Mouse (Mus musculus) brain, embryonic 14.5 days (tissue): Measurements from ENCODE around the gene D630045J12Rik. TPM values are rescaled to one million over a fixed set of nuclear protein-coding genes. Genes with fewer than 3 reads are reported as not detected.

Source experiments
- DNase-seq: peaks from one replicate; pipeline ENCODE4 v3.0.0-alpha.2; 2011; ENCODE audit warnings: low read depth
- CTCF ChIP-seq: fragments of 200-500 bp; IDR thresholded peaks from 2 replicates; pipeline ENCODE4 v1.5.1; 2012; ENCODE audit warnings: inconsistent platforms, mild to moderate bottlenecking, moderate library complexity, borderline replicate concordance; ENCODE audit not compliant: insufficient read depth, insufficient read length; ENCODE audit errors: extremely low read depth
- POLR2A ChIP-seq: fragments of 200-500 bp; IDR thresholded peaks from 2 replicates; pipeline ENCODE4 v1.6.1; 2012; ENCODE audit warnings: mild to moderate bottlenecking, inconsistent platforms, borderline replicate concordance; ENCODE audit not compliant: poor library complexity, insufficient read depth, insufficient read length, severe bottlenecking; ENCODE audit errors: extremely low read depth
- polyA plus RNA-seq: library from polyadenylated mRNA; depleted of rRNA; stranded (reverse); fragments of >200 nt; gene quantifications from 2 replicates; pipeline ENCODE4 v1.2.3, GENCODE M21; 2012

The D630045J12Rik gene
- polyA plus RNA-seq, 1 experiment: 50.5 TPM

DNA sequence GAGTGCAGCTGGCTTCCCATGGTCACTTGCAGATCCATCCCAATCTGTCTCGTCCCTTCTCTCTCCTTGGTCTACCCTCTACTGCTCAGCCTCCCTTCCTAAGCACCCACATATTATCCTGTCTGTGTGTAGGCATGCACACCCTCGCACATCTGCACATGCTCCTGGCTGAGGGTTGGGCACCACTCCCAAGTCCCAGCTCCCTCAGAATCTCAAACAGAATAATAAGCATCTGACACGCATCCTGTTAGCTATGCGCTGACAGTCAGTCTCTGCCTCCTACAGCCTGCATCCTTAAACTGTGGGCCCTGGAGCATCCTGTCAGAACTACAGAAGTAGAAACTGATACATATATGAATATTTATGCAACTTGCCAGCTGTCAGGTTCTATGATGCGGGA lies 13.2 kb downstream of the D630045J12Rik start:
- TF ChIP-seq CTCF (no peak), POLR2A (no peak)
- peak; percentile 70 for DNase-seq

DNA sequence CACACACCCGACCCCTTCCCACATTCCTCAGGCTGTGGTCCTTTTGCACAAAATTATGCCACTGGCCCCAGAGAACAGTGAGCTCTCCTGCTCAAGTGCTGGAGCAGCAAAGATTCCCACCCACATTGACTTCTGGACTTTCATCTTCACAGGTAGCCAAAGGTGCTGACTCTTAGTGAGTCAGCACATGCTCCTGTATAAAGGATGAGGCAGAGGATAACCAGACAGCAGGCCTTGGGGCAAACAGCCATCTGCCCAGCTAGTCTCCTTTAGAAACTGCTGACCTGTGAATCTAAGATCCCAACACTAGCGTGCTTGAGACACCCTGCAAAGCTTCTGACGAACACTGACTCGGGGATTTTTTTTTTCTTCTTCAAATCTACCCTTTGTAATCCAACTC lies 15.4 kb downstream of the D630045J12Rik start:
- TF ChIP-seq POLR2A: no peak
- TF ChIP-seq CTCF: no peak
- DNase-seq: no peak

DNA sequence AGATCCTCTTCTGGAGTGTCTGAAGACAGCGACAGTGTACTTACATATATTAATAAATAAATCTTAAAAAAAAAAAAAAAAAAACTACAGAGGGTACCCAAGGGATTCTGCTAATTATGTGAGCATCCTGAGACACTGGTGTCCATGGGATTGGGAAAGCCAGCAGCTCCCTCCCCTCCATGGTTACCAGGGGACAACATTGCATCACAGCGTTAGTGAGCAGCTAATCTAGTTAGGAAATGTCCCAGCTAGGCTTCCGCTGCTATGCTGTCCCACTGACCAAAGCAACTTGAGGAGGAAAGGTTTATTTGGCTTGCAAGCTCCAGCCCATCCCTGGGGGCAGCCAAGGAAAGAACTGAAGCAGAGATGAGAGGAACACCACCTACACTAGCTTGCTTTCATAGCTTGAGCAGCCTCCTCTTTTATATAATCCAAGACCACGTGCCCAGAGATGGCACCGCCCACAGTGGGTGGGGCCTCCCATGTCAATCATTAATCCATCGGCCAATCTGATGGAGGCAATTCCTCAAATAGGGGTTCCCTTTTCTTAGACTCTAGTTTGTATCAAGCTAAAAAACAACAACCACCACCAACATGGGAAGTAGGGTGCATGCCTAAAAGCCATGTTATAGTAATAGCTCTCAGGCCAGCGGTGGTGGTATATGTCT lies 17.7 kb downstream of the D630045J12Rik start:
- DNase-seq: no peak
- TF ChIP-seq POLR2A (no peak), CTCF (no peak)

DNA sequence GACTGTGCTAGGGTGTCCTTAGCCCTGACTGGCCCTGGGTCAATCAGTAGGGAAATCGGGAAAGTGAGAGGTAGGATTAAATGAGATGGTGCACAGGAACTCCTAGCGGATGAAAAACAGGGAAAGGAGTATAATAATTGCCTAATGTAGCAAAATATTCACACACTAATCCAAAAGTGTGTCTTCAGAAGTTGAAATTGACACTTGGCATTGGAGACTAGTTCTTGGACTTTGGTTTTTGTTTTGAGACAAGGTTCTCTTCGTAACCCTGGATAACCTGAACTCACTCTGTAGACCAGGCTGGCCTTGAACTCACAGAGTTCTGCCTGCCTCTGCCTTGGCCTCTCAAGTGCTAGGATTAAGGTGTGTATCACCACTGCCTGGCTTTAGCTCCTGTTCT lies 20.0 kb downstream of the D630045J12Rik start:
- TF ChIP-seq POLR2A: no peak
- no peak for TF ChIP-seq CTCF
- no peak for DNase-seq

DNA sequence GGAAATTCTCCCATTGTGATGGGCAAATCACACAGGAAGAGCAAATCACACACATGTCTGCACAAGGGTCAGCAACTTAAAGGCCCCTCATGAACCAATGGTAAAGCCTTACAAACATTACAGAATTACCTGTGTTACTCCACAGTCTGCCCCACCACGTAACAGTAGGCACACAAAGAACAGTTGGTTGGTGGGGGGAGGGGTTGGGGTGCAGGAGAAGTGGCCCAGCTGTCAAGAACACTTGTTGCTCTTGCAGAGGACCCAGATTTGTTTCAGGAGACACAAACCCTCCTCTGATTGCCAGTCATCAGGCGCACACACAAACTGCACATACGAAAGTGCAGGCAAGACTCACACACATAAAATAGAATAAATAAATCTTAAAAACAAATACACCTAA lies 20.9 kb downstream of the D630045J12Rik start:
- TF ChIP-seq POLR2A (no peak), CTCF (no peak)
- DNase-seq: no peak

DNA sequence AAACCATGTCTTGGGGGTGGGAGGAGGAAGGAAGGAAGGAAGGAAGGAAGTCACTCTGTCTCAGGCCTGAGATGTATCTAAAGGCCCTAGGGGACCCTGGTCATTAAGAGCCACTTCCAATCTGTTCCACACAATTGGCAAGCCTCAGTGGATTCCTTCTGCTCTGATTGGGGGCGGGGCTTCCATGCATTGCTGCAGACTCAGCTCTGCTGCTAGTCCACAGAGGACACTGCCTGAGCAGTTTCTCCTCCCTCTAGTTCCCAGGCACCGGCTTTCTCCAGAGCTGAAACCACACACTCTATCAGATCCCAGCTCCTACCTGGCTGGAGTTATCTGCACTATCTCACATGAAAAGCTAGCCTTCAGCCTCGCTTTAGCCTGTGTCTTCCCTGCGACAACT lies 21.8 kb downstream of the D630045J12Rik start:
- peak; percentile 42 for DNase-seq
- TF ChIP-seq POLR2A (no peak), CTCF (no peak)

DNA sequence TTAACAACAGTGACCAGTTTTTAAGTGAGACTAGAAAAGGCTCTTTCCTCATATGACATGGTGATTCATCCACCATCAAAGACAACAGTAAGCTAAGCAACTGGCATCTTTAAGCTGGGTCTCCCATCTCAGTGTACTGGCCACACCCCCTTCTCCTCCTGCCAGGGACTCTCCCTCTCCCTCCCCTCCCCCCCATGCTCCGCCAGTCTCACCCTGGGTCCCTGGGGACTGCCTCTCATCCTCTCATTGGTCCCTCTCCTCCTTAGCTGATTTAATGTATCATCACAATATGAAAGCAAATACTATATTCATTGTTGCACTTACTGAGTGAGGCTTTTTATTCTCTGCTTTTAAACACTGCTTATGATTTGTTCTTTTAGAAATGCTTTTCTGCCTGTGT lies 29.7 kb downstream of the D630045J12Rik start:
- DNase-seq: peak; percentile 74

DNA sequence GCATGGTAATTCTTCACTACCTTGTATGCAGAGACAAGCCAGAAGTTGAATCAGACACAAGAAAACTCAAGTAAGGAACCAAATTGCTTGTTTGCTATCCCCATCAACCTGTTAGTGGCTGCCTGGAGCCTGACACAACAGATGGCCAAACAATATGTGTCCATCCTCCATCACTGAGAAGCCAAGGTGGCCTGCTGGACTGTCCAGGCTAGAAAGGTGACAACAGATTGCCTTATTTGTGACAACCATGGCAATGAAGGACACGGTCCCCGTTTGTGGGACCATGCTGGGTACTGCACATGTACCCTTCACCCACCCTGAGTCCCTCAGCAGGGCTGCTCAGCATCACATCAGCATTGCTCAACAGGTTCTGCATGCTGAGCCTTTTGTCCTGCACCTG lies 34.5 kb downstream of the D630045J12Rik start:
- DNase-seq: no peak
- TF ChIP-seq CTCF (no peak), POLR2A (no peak)

More for the DNA sequence above, 29.7 kb downstream of the D630045J12Rik start:
- TF ChIP-seq POLR2A: no peak
- TF ChIP-seq CTCF: no peak

DNA sequence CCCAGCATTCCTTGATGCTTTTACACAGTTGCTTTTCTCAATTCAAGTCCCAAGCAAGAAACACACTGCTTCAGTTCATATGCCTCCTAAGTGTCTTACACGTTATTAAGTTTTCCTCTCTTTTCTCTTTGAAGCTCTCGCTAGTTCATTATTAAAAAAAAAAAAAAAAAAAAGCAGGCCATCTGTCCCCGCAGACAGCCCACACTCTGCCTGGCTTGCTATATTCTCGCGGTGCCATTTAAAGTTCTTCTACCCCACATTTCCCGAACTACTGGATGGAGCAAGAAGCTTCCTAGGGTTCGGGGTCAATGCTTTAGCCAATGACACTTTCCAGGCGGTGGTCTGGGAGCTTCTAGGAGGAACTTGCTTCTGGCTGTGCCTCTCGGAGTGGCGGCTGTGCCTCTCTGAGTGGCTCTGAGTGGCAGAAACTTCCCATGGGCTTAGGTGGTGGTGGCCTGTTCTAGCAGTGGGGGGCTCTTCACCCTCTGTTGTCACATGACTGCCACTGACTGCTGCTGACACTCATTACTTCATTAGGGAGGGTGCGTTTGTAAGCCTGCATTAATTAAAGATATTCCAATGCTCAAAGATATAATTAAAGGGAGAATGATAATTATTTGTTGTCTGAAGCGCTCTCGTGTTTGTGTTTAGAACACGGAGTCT lies 38.2 kb downstream of the D630045J12Rik start:
- DNase-seq: peak; percentile 53
- no peak for TF ChIP-seq POLR2A
- no peak for TF ChIP-seq CTCF

DNA sequence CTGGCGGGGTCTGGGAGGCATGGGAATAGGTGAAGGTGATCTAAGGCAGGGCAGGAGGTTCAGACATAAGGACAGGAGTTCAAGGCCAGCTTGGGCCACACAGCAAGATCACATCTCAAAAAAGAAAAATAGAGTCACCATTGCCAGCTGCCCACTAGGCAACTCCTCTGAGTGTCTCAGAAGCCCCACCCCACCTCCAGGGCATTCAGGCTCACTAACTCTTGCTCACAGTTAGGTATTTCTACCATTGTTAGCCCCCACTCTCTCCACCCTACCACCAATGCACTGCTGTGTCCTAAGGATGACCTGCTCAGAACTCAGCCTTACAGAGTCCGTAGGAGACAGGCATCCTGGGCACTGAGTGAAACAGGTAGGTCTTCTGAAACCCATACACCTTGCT lies 46.2 kb downstream of the D630045J12Rik start:
- DNase-seq: no peak
- TF ChIP-seq POLR2A: no peak
- no peak for TF ChIP-seq CTCF

DNA sequence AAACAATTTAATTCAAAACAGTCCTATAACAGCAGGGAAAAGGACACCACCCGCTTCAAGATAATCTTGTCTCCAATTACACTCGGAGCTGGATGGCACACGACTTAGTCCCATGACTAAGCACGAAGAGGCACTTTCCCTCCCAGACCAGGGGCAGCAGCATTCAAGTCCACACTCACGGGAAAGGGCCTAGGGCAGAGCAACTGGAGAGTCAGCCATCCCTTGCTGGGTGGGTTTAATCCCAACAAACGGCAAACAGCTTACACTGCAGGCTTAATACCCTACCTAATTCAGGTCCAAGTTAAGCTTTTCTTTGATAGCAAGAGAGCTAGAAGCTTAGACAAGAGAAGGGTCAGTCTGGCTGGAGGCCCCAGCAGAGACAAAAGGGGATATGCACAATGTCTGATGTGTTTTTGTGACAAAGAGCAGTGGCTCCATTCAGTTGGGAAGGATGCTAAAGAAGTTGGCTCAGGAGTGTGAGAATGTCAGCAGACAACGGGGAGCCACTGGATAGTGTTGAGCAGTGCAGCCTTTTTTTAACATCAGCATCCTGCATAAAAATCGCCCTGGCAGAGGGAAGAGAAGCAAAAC lies 46.8 kb downstream of the D630045J12Rik start:
- peak; percentile 81 for DNase-seq
- TF ChIP-seq POLR2A (no peak), CTCF (no peak)

DNA sequence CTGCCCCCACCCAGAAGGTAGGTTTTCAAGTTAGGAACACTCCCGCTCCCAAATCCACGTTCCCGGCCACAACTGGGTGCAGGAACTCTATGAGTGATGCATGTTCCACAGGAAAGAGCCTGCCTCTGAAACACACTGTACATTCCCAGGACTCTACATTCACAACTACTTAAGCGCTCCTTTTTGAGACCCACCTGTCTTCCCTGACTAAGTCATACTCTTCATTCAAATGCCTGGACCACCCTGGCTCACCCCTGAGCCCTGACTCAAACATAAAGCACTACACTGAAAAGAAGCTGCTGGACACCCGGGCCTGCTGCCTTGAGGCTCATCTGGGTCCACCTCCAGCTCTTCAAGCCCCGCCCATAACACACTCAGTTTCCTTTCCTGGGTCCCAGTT lies 48.4 kb downstream of the D630045J12Rik start:
- DNase-seq: no peak
- TF ChIP-seq POLR2A (no peak), CTCF (no peak)

DNA sequence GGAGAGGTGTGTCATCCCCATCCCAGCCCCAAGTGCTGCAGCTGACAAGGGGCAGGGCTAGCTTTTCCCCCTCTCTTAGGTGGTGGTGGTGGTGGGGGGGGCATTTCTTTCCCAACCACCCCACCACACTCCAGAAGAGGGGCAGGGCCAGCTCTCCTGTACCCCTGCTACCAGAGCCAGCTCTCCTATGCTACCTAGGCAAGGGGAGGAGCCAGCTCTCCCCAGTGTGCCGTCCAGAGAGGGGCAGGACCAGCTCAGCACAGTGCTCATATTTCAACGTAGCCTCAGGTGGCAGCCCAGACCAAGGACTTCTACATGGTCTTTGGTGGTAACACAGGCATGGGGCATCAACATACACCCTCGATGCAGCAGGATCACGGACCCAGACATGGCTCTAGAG lies 50.0 kb downstream of the D630045J12Rik start:
- DNase-seq: no peak
- TF ChIP-seq CTCF (no peak), POLR2A (no peak)
